Mouse (Mus musculus) hindbrain, embryonic 11.5 days (tissue): ENCODE data around the gene Hectd4. TPM values are rescaled to one million over a fixed set of nuclear protein-coding genes. Genes with fewer than 3 reads are reported as not detected.
"Not testable (repeated sequence)": the region's sequence is repeated elsewhere in the genome, so short reads cannot be mapped to it uniquely, and the experiment has no call there.

ENCODE experiments used
- ATAC-seq: fragments of 200-750 bp; cut with Nextera tagmentation; 2 replicates; pipeline ENCODE4 v1.8.0; 2017; ENCODE audit warnings: mild to moderate bottlenecking, moderate TSS enrichment, moderate library complexity; ENCODE audit not compliant: low FRiP score
- DNase-seq: peaks from one replicate; pipeline ENCODE4 v3.0.0-alpha.2; 2015; ENCODE audit warnings: low spot score
- H3K27ac ChIP-seq: fragments of 300-500 bp; sonication (generic); 2 replicates; pipeline ENCODE4 v1.5.1; 2014; ENCODE audit warnings: mild to moderate bottlenecking, low read depth, low read length
- H3K27me3 ChIP-seq: fragments of 300-500 bp; sonication (generic); 2 replicates; pipeline ENCODE4 v1.6.1; 2014; ENCODE audit warnings: mild to moderate bottlenecking, low read length, moderate library complexity, mixed read lengths; ENCODE audit not compliant: control insufficient read depth, insufficient read depth
- H3K36me3 ChIP-seq: fragments of 300-500 bp; sonication (generic); 2 replicates; pipeline ENCODE4 v1.6.1; 2014; ENCODE audit warnings: mild to moderate bottlenecking, low read length, moderate library complexity, mixed read lengths; ENCODE audit not compliant: control insufficient read depth, insufficient read depth
- H3K4me1 ChIP-seq: fragments of 300-500 bp; sonication (generic); replicated peaks from 2 replicates; pipeline ENCODE4 v1.6.1; 2014; ENCODE audit warnings: low read length, mixed read lengths; ENCODE audit not compliant: control insufficient read depth, insufficient read depth
- H3K4me2 ChIP-seq: fragments of 300-500 bp; sonication (generic); replicated peaks from 2 replicates; pipeline ENCODE4 v1.6.1; 2014; ENCODE audit warnings: mild to moderate bottlenecking, low read depth, low read length
- H3K4me3 ChIP-seq: fragments of 300-500 bp; sonication (generic); 2 replicates; pipeline ENCODE4 v1.5.1; 2014; ENCODE audit warnings: low read depth, low read length
- H3K9ac ChIP-seq: fragments of 300-500 bp; sonication (generic); 2 replicates; pipeline ENCODE4 v1.6.1; 2014; ENCODE audit warnings: low read depth, low read length
- H3K9me3 ChIP-seq: fragments of 300-500 bp; sonication (generic); 2 replicates; pipeline ENCODE4 v1.6.1; 2016; ENCODE audit warnings: low read length; ENCODE audit not compliant: control insufficient read depth
- WGBS: fragments of 180-500 bp; shearing (Covaris S2); extraction: QIAGEN DNeasy Blood & Tissue Kit; methylation state at CpG from one replicate; pipeline ENCODE4 v1.1.7; 2014; 5-methylcytosine and 5-hydroxymethylcytosine counted together
- polyA plus RNA-seq: library from polyadenylated mRNA; unstranded; fragments of >200 nt; fragmentation: Nextera tagmentation; extraction: Ambion mirVana; gene quantifications from 2 replicates; pipeline ENCODE4 v1.2.1, GENCODE M21; 2014

Hectd4 gene
- polyA plus RNA-seq, 1 experiment from 2014 or later: 15.5 TPM

DNA sequence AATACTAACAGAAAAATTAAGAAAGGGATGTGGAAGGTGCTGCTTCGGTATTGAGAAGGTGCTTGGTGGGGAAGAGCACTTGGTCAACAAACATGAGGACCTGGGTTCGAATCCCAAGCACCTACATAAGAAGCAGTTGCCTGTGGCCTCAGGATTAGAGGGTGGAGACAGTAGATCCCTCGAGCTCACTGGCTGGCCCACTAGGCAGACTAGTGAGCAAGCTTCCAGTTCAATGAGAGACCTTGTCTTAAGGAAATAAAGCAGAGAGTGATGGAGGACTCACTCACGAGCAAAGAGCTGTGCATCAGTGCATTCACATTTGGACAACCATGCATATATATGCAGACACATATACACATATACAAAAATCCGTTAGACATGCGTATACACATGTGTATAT is 7.9 kb upstream of the Hectd4 start:
- Histone ChIP-seq H3K4me3 (no peak overlapping the region), H3K9me3 (no peaks in the 10 kb centered on the region), H3K4me1 (no peaks in the 10 kb centered on the region), H3K9ac (no peak overlapping the region), H3K4me2 (no peak overlapping the region), H3K27ac (no peak overlapping the region), H3K36me3 (peaks cover 18% of the 10 kb centered on the region), H3K27me3 (no peaks in the 10 kb centered on the region)
- WGBS: 93% methylated on average over 6 of the region's 6 CpGs
- ATAC-seq: no peak
- no peak for DNase-seq

DNA sequence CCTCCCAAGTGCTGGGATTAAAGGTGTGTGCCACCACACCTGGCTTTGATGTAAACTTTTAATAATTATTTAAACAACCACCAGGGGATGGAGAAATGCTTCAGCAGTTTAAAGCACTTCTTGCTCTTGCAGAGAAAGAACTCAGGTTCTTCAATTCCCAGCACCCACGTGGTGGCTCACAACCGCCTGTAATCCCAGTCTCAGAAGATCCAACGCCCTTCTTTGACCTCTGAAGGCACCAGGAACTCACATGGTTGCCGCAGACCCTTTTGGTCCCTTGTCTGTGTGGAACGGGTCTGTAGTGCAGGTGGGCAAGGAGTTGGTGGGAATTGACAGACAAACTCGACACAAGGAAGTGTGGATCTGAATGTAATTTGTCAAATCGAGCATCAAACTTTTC is 5.3 kb upstream of the Hectd4 start:
- no peak overlapping the region for H3K4me2 ChIP-seq
- no peaks in the 10 kb centered on the region for H3K4me1 ChIP-seq
- no peaks in the 10 kb centered on the region for H3K9me3 ChIP-seq
- H3K27me3 ChIP-seq: no peaks in the 10 kb centered on the region
- no peak overlapping the region for H3K9ac ChIP-seq
- peaks cover 12% of the 10 kb centered on the region; the same call in 1 of the 2 replicates for H3K36me3 ChIP-seq
- H3K27ac ChIP-seq: no peak overlapping the region
- ATAC-seq (no peak), DNase-seq (no peak)
- H3K4me3 ChIP-seq: no peak overlapping the region
- WGBS: 59% methylated on average over 7 of the region's 7 CpGs

DNA sequence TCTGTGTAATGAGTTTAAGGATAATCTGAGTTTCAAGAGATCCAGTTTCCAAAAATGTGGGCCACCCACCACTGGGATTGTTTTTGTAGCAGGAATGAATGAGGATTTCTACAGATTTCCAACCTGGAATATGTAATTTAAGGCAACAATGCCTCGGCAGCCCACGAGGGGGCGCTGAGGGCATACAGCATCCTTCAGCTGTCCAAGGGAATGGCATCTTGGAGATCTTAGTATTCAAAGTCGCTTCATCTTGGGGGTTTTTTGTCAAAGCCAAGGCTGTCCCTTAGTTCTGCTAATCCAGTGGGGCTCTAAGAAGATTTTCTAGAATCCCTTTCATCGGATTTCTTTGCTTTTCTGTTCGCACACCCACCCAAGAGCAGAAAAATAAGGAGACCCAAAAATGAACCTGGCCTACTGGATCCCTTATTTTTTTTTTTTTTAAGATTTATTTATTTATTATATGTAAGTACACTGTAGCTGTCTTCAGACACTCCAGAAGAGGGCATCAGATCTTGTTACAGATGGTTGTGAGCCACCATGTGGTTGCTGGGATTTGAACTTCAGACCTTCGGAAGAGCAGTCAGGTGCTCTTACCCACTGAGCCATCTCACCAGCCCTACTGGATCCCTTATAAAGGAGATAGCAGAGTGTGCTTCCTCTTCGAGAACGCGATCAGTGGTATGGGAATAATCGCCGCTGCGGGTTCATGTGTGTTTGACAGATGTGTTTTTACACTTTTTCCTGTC is 4.5 kb upstream of the Hectd4 start:
- 49% methylated on average over 12 of the region's 13 CpGs for WGBS
- H3K4me2 ChIP-seq: no peak overlapping the region
- DNase-seq (peak; percentile 85), ATAC-seq (no peak)
- H3K9ac ChIP-seq: no peak overlapping the region
- H3K27me3 ChIP-seq: no peaks in the 10 kb centered on the region
- no peaks in the 10 kb centered on the region for H3K9me3 ChIP-seq
- H3K27ac ChIP-seq: no peak overlapping the region
- H3K36me3 ChIP-seq: peaks cover 12% of the 10 kb centered on the region; the same call in 1 of the 2 replicates
- no peak overlapping the region for H3K4me3 ChIP-seq
- no peaks in the 10 kb centered on the region for H3K4me1 ChIP-seq

DNA sequence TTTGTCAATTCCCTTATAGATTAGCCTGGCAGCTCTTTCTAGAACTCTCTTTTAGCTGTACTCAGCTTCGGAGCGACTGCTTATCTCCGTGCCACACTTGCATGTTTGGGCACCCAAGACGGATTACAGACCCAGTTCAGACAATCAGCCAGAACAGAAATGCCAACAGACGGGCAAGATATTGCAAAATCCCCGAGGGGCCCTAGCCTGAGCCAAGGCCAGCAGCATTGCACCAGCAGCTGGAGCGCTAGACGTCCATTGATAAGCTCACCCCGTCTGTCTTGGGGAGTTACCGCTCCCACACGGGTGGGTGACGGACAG is 3.9 kb upstream of the Hectd4 start:
- H3K9ac ChIP-seq: no peak overlapping the region
- H3K36me3 ChIP-seq: 0 out of 2 replicates have a peak, but pooled peaks cover 10% of the 10 kb centered on the region
- H3K27ac ChIP-seq: no peak overlapping the region
- ATAC-seq (no peak), DNase-seq (no peak)
- WGBS: 84% methylated on average over 12 of the region's 12 CpGs
- no peak overlapping the region for H3K4me3 ChIP-seq
- no peaks in the 10 kb centered on the region for H3K27me3 ChIP-seq
- H3K4me1 ChIP-seq: no peaks in the 10 kb centered on the region
- H3K4me2 ChIP-seq: no peak overlapping the region
- H3K9me3 ChIP-seq: no peaks in the 10 kb centered on the region

DNA sequence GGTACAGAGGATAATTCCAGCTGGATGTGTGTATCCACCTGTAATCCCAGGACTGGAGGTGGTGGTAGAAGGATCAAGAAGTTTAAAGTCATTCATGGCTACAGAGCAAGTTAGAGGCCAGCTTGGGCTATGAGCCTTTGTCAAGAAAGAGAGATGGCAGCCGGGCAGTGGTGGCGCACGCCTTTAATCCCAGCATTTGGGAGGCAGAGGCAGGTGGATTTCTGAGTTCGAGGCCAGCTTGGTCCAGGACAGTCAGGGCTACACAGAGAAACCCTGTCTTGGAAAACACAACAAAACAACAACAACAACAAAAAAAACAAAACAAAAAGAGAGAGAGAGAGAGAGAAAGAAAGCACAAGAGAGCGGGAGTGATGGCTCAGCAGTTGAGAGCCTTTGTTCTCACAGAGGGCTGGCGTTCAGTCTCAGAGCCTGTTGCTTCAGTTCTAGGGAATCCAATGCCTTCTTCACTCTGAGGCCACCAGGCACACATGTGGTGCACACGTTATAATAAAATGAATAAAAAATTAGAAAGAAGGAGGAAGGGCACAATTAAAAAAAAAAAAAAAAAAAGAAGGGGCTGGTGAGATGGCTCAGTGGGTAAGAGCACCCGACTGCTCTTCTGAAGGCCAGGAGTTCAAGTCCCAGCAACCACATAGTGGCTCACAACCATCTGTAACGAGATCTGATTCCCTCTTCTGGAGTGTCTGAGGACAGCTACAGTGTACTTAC is 3.3 kb upstream of the Hectd4 start:
- WGBS: 90% methylated on average over 9 of the region's 9 CpGs
- H3K36me3 ChIP-seq, H3K27me3 ChIP-seq, H3K27ac ChIP-seq, H3K4me3 ChIP-seq, H3K9me3 ChIP-seq, DNase-seq, H3K4me2 ChIP-seq, H3K9ac ChIP-seq, ATAC-seq, H3K4me1 ChIP-seq: not testable (repeated sequence)

DNA sequence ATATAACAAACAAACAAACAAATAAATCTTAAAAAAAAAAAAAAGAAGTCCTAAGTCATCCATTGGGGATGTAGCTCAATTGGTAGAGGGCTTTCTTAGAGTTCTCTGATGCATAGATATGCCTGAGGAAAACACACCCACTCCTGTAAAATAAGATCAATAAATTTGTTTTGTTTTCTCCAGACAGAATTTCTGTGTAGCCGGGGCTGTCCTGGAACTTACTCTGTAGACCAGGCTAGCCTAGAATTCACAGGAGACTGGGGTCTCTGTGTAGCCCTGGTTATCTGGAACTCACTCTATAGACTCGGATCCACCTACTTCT is 2.7 kb upstream of the Hectd4 start:
- ATAC-seq: no peak
- 88% methylated on average over 2 of the region's 2 CpGs for WGBS

DNA sequence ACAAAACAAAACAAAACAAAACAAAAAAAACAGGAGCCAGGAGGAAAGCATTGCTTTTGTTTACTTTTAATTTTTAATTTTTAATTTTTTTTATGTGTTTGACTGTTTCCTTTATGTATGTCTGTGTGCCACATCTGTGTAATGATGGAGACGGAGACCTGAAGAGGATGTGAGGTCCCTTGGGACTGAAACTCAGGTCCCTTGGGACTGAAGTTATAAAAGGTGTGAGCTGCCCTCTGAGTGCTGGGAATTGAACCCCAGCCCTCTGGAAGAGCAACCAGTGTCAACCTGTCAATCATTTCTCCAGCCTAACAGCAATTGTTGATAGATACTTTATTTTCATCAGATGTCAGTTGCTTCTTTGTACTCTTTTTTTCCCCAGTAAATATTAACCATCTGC is 829 bp upstream of the Hectd4 start:
- H3K27me3 ChIP-seq: no peaks in the 10 kb centered on the region
- H3K4me2 ChIP-seq: no peak overlapping the region
- ATAC-seq (no peak), DNase-seq (no peak)
- H3K9me3 ChIP-seq: no peaks in the 10 kb centered on the region
- H3K4me3 ChIP-seq: no peak overlapping the region
- no peak overlapping the region for H3K27ac ChIP-seq
- 73% methylated on average over 1 of the region's 1 CpGs for whole genome bisulfite sequencing
- H3K4me1 ChIP-seq: no peaks in the 10 kb centered on the region
- no peaks in the 10 kb centered on the region for H3K36me3 ChIP-seq
- H3K9ac ChIP-seq: no peak overlapping the region

More for the DNA sequence above, 2.7 kb upstream of the Hectd4 start:
- Histone ChIP-seq H3K9me3 (no peaks in the 10 kb centered on the region), H3K27ac (no peak overlapping the region), H3K27me3 (no peaks in the 10 kb centered on the region), H3K4me3 (no peak overlapping the region), H3K4me1 (no peaks in the 10 kb centered on the region), H3K36me3 (0 out of 2 replicates have a peak, but pooled peaks cover 1% of the 10 kb centered on the region), H3K9ac (no peak overlapping the region), H3K4me2 (no peak overlapping the region)
- no peak for DNase-seq

DNA sequence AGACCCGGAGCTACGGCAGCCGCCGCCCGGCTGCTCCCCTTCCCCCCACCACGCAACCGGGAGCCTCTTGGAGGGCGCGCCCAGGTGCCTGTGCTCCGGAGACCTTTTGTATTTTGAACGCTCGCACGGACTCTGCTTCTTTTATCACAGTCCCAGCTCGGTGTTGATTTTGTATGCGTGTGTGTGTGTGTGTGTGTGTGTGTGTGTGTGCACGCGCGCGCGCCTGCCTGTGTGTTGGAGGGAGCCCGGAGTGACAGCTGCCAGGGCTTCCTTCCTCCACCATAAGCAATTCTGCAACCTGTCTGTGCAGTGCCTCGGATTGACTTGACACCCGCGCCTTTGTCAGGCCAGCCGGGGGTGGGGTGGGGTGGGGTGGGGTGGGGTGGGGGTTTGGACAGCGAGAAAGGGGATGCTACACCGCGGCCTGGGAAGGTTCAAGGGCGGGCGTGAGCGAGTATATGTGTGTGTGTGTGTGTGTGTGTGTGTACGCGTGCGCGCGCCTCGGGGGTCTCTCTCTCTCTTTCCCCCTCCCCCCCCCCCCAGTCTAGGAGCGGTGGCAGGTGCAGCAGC is 798 bp downstream of the Hectd4 start:
- Histone ChIP-seq H3K36me3 (no peaks in the 10 kb centered on the region), H3K4me2 (peak overlapping the region; percentile 75), H3K27me3 (no peaks in the 10 kb centered on the region), H3K9ac (peak overlapping the region; percentile 93), H3K27ac (peak overlapping the region; percentile 90), H3K4me3 (peak overlapping the region; percentile 96), H3K9me3 (no peaks in the 10 kb centered on the region), H3K4me1 (no peaks in the 10 kb centered on the region)
- WGBS: under 1% methylated on average over 30 of the region's 38 CpGs
- ATAC-seq: peak; percentile 72
- DNase-seq: peak; percentile 55
